Mouse (Mus musculus) CH12.LX (cell line): Measurements from ENCODE around the gene Cd34.

ENCODE experiments used
- BHLHE40 ChIP-seq: IDR thresholded peaks from 2 replicates; pipeline ENCODE4 v1.6.1; 2011; ENCODE audit warnings: mild to moderate bottlenecking, low read depth, low read length, improper control_type of control experiment
- CTCF ChIP-seq, 2 experiments: IDR thresholded peaks in 1 of 2; conservative IDR thresholded peaks in 1 of 2; 2 replicates each; pipeline ENCODE4 v1.5.1; 2011 to 2012; ENCODE audit warnings: low read depth in 2 of 2, low read length in 2 of 2, improper control_type of control experiment in 1 of 2, inconsistent platforms in 1 of 2, mild to moderate bottlenecking in 1 of 2, moderate library complexity in 1 of 2
- HCFC1 ChIP-seq: IDR thresholded peaks from 2 replicates; pipeline ENCODE4 v1.6.1; 2012; ENCODE audit warnings: low read depth, mild to moderate bottlenecking, inconsistent platforms, low read length, improper control_type of control experiment
- JUND ChIP-seq: conservative IDR thresholded peaks from 2 replicates; pipeline ENCODE4 v1.6.1; 2011; ENCODE audit warnings: low read depth, low read length, improper control_type of control experiment
- MAFK ChIP-seq: IDR thresholded peaks from 2 replicates; pipeline ENCODE4 v1.6.1; 2011; ENCODE audit warnings: low read length, improper control_type of control experiment; ENCODE audit not compliant: insufficient replicate concordance
- MEF2A ChIP-seq: IDR thresholded peaks from 2 replicates; pipeline ENCODE4 v1.6.1; 2014; ENCODE audit warnings: low read depth, mild to moderate bottlenecking, inconsistent platforms, low read length, improper control_type of control experiment, borderline replicate concordance
- MXI1 ChIP-seq: IDR thresholded peaks from 2 replicates; pipeline ENCODE4 v1.6.1; 2011; ENCODE audit warnings: mild to moderate bottlenecking, low read depth, low read length, improper control_type of control experiment
- PAX5 ChIP-seq: IDR thresholded peaks from 2 replicates; pipeline ENCODE4 v1.6.1; 2012; ENCODE audit warnings: low read length, inconsistent platforms, mixed read lengths
- POLR2A ChIP-seq: IDR thresholded peaks from 2 replicates; pipeline ENCODE4 v1.6.1; 2011; ENCODE audit warnings: low read depth, mild to moderate bottlenecking, improper control_type of control experiment, low read length
- RCOR1 ChIP-seq: conservative IDR thresholded peaks from 2 replicates; pipeline ENCODE4 v1.6.1; 2012; ENCODE audit warnings: low read depth, mild to moderate bottlenecking, inconsistent platforms, low read length, improper control_type of control experiment
- SIN3A ChIP-seq: IDR thresholded peaks from 2 replicates; pipeline ENCODE4 v1.6.1; 2012; ENCODE audit warnings: low read length, improper control_type of control experiment, inconsistent platforms
- UBTF ChIP-seq: IDR thresholded peaks from 2 replicates; pipeline ENCODE4 v1.6.1; 2012; ENCODE audit warnings: low read depth, mild to moderate bottlenecking, inconsistent platforms, low read length, improper control_type of control experiment, moderate library complexity
- USF1 ChIP-seq: IDR thresholded peaks from 2 replicates; pipeline ENCODE4 v1.6.1; 2014; ENCODE audit warnings: low read depth, mild to moderate bottlenecking, inconsistent platforms, low read length, improper control_type of control experiment

- TF ChIP-seq POLR2A (no peak), UBTF (no peak), CTCF (conservative IDR thresholded peaks at IDR 0.05 in 1 of 2, IDR thresholded peaks at IDR 0.05 in 1 of 2; ENCODE audit: low read depth in 2 of 2, low read length in 2 of 2) (peak in 1 of 2 experiments; percentile 58; a peak in 2 of 4 replicates), SIN3A (no peak), JUND (no peak), BHLHE40 (no peak), MEF2A (no peak), MAFK (no peak), HCFC1 (no peak), MXI1 (no peak), PAX5 (no peak), USF1 (no peak), RCOR1 (no peak)
Measured at GRCm38 (mm10) chr1:194952891-194953290, 14.3 kb downstream of the Cd34 start.
